Comparison of ENCODE assay signal across 12 mouse cellular contexts in genomic region chr11:55120821-55121271, GRCm38 (mm10). TPM values are rescaled to one million over a fixed set of nuclear protein-coding genes. Genes with fewer than 3 reads are reported as not detected.
A peak's percentile ranks its signal among the peaks of the same experiment; 100 is the strongest.
DNase-seq lines count a peak whose midpoint lies in the region; ATAC-seq and TF ChIP-seq lines count a peak whose summit lies in the region.
"Had no signal": no experiment of that assay in that cellular context is flagged by ENCODE, and none has a peak within 500 bp of the region (broad histone marks: within the 10 kb centered on the region; RNA-seq: fewer than 3 reads in every experiment).

No protein-coding gene starts in this region.

- no peak for TF ChIP-seq CTCF in stomach, postnatal 0 days (IDR thresholded peaks at IDR 0.05; ENCODE audit: low read depth)
- no peak for TF ChIP-seq CTCF in forebrain, postnatal 0 days (IDR thresholded peaks at IDR 0.05; ENCODE audit: low read depth)

- H3K4me2 ChIP-seq in embryonic facial prominence, embryonic 12.5 days (replicated peaks), result no peak overlapping the region
- no peak overlapping the region for H3K4me2 ChIP-seq in lung, embryonic 16.5 days (ENCODE audit: low read depth, low read length)
- no peak overlapping the region for H3K4me2 ChIP-seq in liver, embryonic 11.5 days
- H3K4me2 ChIP-seq in stomach, postnatal 0 days (replicated peaks; ENCODE audit: low read depth), result no peak overlapping the region
- no peak overlapping the region for H3K4me2 ChIP-seq in forebrain, postnatal 0 days (ENCODE audit: low read depth)

- H3K4me1 ChIP-seq in embryonic facial prominence, embryonic 12.5 days, result no peaks in the 10 kb centered on the region
- H3K4me1 ChIP-seq in embryonic facial prominence, embryonic 10.5 days, result peaks cover 4% of the 10 kb centered on the region; the same call in 1 of the 2 replicates
- no peaks in the 10 kb centered on the region for H3K4me1 ChIP-seq in lung, embryonic 16.5 days (replicated peaks; ENCODE audit: control insufficient read depth, insufficient read depth, low read length)
- H3K4me1 ChIP-seq in liver, embryonic 11.5 days (replicated peaks; ENCODE audit: control insufficient read depth, insufficient read depth, low read length), result no peaks in the 10 kb centered on the region
- no peaks in the 10 kb centered on the region for H3K4me1 ChIP-seq in stomach, postnatal 0 days (replicated peaks; ENCODE audit: control insufficient read depth, insufficient read depth)
- no peaks in the 10 kb centered on the region for H3K4me1 ChIP-seq in forebrain, postnatal 0 days (ENCODE audit: insufficient read depth)

- H3K9me3 ChIP-seq in embryonic facial prominence, embryonic 12.5 days, result no peaks in the 10 kb centered on the region
- H3K9me3 ChIP-seq in embryonic facial prominence, embryonic 10.5 days, result no peaks in the 10 kb centered on the region
- H3K9me3 ChIP-seq in lung, embryonic 16.5 days (ENCODE audit: control insufficient read depth, low read length), result peaks cover 3% of the 10 kb centered on the region; the same call in 1 of the 2 replicates
- H3K9me3 ChIP-seq in liver, embryonic 11.5 days (ENCODE audit: control insufficient read depth, low read length), result no peaks in the 10 kb centered on the region
- no peaks in the 10 kb centered on the region for H3K9me3 ChIP-seq in stomach, postnatal 0 days (ENCODE audit: control insufficient read depth, low read length)
- no peaks in the 10 kb centered on the region for H3K9me3 ChIP-seq in forebrain, postnatal 0 days (ENCODE audit: low read length)

- DNase-seq in embryonic facial prominence, embryonic 10.5 days (ENCODE audit: low spot score), result no peak
- DNase-seq in lung, postnatal 25 days (ENCODE audit: low spot score), result no peak
- no peak for DNase-seq in liver, embryonic 11.5 days (ENCODE audit: low spot score)
- DNase-seq in stomach, postnatal 0 days (ENCODE audit: low spot score), result no peak
- DNase-seq in urinary bladder, postnatal 14 days (ENCODE audit: low spot score), result no peak
- no peak for DNase-seq in forebrain, postnatal 0 days
- DNase-seq: kidney, adult 18-20 months had no signal

- no peaks in the 10 kb centered on the region for H3K27me3 ChIP-seq in embryonic facial prominence, embryonic 12.5 days
- H3K27me3 ChIP-seq in embryonic facial prominence, embryonic 10.5 days (replicated peaks; ENCODE audit: low read depth, poor library complexity, severe bottlenecking), result no peaks in the 10 kb centered on the region
- no peaks in the 10 kb centered on the region for H3K27me3 ChIP-seq in lung, embryonic 16.5 days (ENCODE audit: control insufficient read depth, insufficient read depth, low read depth, low read length)
- H3K27me3 ChIP-seq in liver, embryonic 11.5 days (replicated peaks; ENCODE audit: control insufficient read depth, insufficient read depth, low read length), result no peaks in the 10 kb centered on the region
- no peaks in the 10 kb centered on the region for H3K27me3 ChIP-seq in stomach, postnatal 0 days (ENCODE audit: control insufficient read depth, insufficient read depth, low read length)
- H3K27me3 ChIP-seq in forebrain, postnatal 0 days (ENCODE audit: insufficient read depth, low read length), result no peaks in the 10 kb centered on the region

- WGBS in embryonic facial prominence, embryonic 12.5 days, result 72% methylated on average over 8 of the region's 8 CpGs
- WGBS in embryonic facial prominence, embryonic 10.5 days, result 78% methylated on average over 8 of the region's 8 CpGs
- 64% methylated on average over 8 of the region's 8 CpGs for WGBS in lung, embryonic 16.5 days
- 65% methylated on average over 8 of the region's 8 CpGs for WGBS in liver, embryonic 11.5 days
- 61% methylated on average over 8 of the region's 8 CpGs for WGBS in stomach, postnatal 0 days
- 74% methylated on average over 8 of the region's 8 CpGs for WGBS in forebrain, postnatal 0 days

- H3K9ac ChIP-seq in embryonic facial prominence, embryonic 12.5 days, result no peak overlapping the region
- no peak overlapping the region for H3K9ac ChIP-seq in lung, embryonic 16.5 days (ENCODE audit: low read length)
- no peak overlapping the region for H3K9ac ChIP-seq in liver, embryonic 11.5 days (ENCODE audit: low read depth, low read length)
- H3K9ac ChIP-seq in stomach, postnatal 0 days (ENCODE audit: low read length), result no peak overlapping the region
- no peak overlapping the region for H3K9ac ChIP-seq in forebrain, postnatal 0 days

- H3K36me3 ChIP-seq in embryonic facial prominence, embryonic 12.5 days, result no peaks in the 10 kb centered on the region
- no peaks in the 10 kb centered on the region for H3K36me3 ChIP-seq in embryonic facial prominence, embryonic 10.5 days (replicated peaks)
- no peaks in the 10 kb centered on the region for H3K36me3 ChIP-seq in lung, embryonic 16.5 days (ENCODE audit: control insufficient read depth, insufficient read depth, low read length)
- no peaks in the 10 kb centered on the region for H3K36me3 ChIP-seq in liver, embryonic 11.5 days (ENCODE audit: control insufficient read depth, insufficient read depth, low read length)
- no peaks in the 10 kb centered on the region for H3K36me3 ChIP-seq in stomach, postnatal 0 days (ENCODE audit: control insufficient read depth, insufficient read depth, low read length)
- H3K36me3 ChIP-seq in forebrain, postnatal 0 days (ENCODE audit: insufficient read depth), result no peaks in the 10 kb centered on the region

- TF ChIP-seq EP300 in stomach, postnatal 0 days (optimal IDR thresholded peaks at IDR 0.05), result no peak

- ATAC-seq in embryonic facial prominence, embryonic 12.5 days (ENCODE audit: insufficient number of reproducible peaks, insufficient read depth, low FRiP score, low TSS enrichment), result no peak
- no peak for ATAC-seq in lung, embryonic 16.5 days (ENCODE audit: low read depth)
- no peak for ATAC-seq in liver, embryonic 11.5 days (replicated peaks; ENCODE audit: low FRiP score)
- ATAC-seq in stomach, postnatal 0 days (ENCODE audit: low FRiP score, low TSS enrichment), result no peak
- no peak for ATAC-seq in forebrain, postnatal 0 days

- H3K4me3 ChIP-seq in embryonic facial prominence, embryonic 12.5 days, result no peak overlapping the region
- no peak overlapping the region for H3K4me3 ChIP-seq in embryonic facial prominence, embryonic 10.5 days
- no peak overlapping the region for H3K4me3 ChIP-seq in lung, embryonic 16.5 days (ENCODE audit: low read length)
- no peak overlapping the region for H3K4me3 ChIP-seq in liver, embryonic 11.5 days (ENCODE audit: low read depth, low read length)
- no peak overlapping the region for H3K4me3 ChIP-seq in stomach, postnatal 0 days (ENCODE audit: low read depth, low read length)
- H3K4me3 ChIP-seq in forebrain, postnatal 0 days (ENCODE audit: low read depth, low read length), result no peak overlapping the region
- H3K4me3 ChIP-seq: myocyte had no signal

- 0 out of 2 replicates have a peak overlapping the region, but pooled peaks have one; percentile 62 for H3K27ac ChIP-seq in embryonic facial prominence, embryonic 12.5 days
- no peak overlapping the region for H3K27ac ChIP-seq in embryonic facial prominence, embryonic 10.5 days (replicated peaks)
- peak overlapping the region; percentile 4 for H3K27ac ChIP-seq in lung, embryonic 16.5 days (ENCODE audit: low read length)
- H3K27ac ChIP-seq in liver, embryonic 11.5 days (ENCODE audit: low read depth, low read length), result peak overlapping the region; percentile 50; the same call in 1 of the 2 replicates
- 0 out of 2 replicates have a peak overlapping the region, but pooled peaks have one; percentile 35 for H3K27ac ChIP-seq in stomach, postnatal 0 days (replicated peaks)
- no peak overlapping the region for H3K27ac ChIP-seq in forebrain, postnatal 0 days (ENCODE audit: low read depth, low read length)

RNA-seq across cellular contexts. Expression of gene Gm2a, which starts 22.9 kb away (rescaled TPM):
- 12.0 and 13.0 TPM in 2 replicates for polyA plus RNA-seq in embryonic facial prominence, embryonic 12.5 days (2016; fragmentation: Nextera tagmentation; extraction: Ambion mirVana)
- polyA plus RNA-seq in embryonic facial prominence, embryonic 10.5 days (2016; fragmentation: Nextera tagmentation; extraction: Ambion mirVana), result 7.2 and 7.3 TPM in 2 replicates
- polyA plus RNA-seq in lung, embryonic 16.5 days (2015; fragmentation: Nextera tagmentation; extraction: Ambion mirVana), result 22.8 TPM in 2 replicates
- 13.9 and 15.9 TPM in 2 replicates for polyA plus RNA-seq in liver, embryonic 11.5 days (2014; fragmentation: Nextera tagmentation; extraction: Ambion mirVana)
- 84.3 and 89.3 TPM in 2 replicates for polyA plus RNA-seq in stomach, postnatal 0 days (2015; fragmentation: Nextera tagmentation; extraction: Ambion mirVana)
- 19.9 and 20.2 TPM in 2 replicates for total RNA-seq in forebrain, postnatal 0 days (2014; rRNA removed)
- polyA plus RNA-seq in forebrain, postnatal 0 days (2015; fragmentation: Nextera tagmentation; extraction: Ambion mirVana), result 46.7 and 48.4 TPM in 2 replicates

RNA-seq across cellular contexts. Expression of gene Slc36a3, which starts 30.7 kb away (rescaled TPM):
- polyA plus RNA-seq in embryonic facial prominence, embryonic 12.5 days (2016; fragmentation: Nextera tagmentation; extraction: Ambion mirVana), result not detected in 2 replicates
- polyA plus RNA-seq in embryonic facial prominence, embryonic 10.5 days (2016; fragmentation: Nextera tagmentation; extraction: Ambion mirVana), result not detected in 2 replicates
- polyA plus RNA-seq in lung, embryonic 16.5 days (2015; fragmentation: Nextera tagmentation; extraction: Ambion mirVana), result not detected in 2 replicates
- polyA plus RNA-seq in liver, embryonic 11.5 days (2014; fragmentation: Nextera tagmentation; extraction: Ambion mirVana), result not detected in 2 replicates
- 0.06 and 0.11 TPM in 2 replicates for polyA plus RNA-seq in stomach, postnatal 0 days (2015; fragmentation: Nextera tagmentation; extraction: Ambion mirVana)
- not detected in 2 replicates for total RNA-seq in forebrain, postnatal 0 days (2014; rRNA removed)
- polyA plus RNA-seq in forebrain, postnatal 0 days (2015; fragmentation: Nextera tagmentation; extraction: Ambion mirVana), result not detected in 2 replicates
- total RNA-seq: adrenal gland, adult 18-20 months had no signal
- polyA plus RNA-seq: embryonic facial prominence, embryonic 14.5 days; myocyte had no signal

RNA-seq across cellular contexts. Expression of gene Ccdc69, which starts 42.9 kb away (rescaled TPM):
- polyA plus RNA-seq in embryonic facial prominence, embryonic 12.5 days (2016; fragmentation: Nextera tagmentation; extraction: Ambion mirVana), result 0.67 and 0.78 TPM in 2 replicates
- 0.47 and 0.49 TPM in 2 replicates for polyA plus RNA-seq in embryonic facial prominence, embryonic 10.5 days (2016; fragmentation: Nextera tagmentation; extraction: Ambion mirVana)
- 3.5 and 3.8 TPM in 2 replicates for polyA plus RNA-seq in lung, embryonic 16.5 days (2015; fragmentation: Nextera tagmentation; extraction: Ambion mirVana)
- 1.2 and 1.4 TPM in 2 replicates for polyA plus RNA-seq in liver, embryonic 11.5 days (2014; fragmentation: Nextera tagmentation; extraction: Ambion mirVana)
- polyA plus RNA-seq in stomach, postnatal 0 days (2015; fragmentation: Nextera tagmentation; extraction: Ambion mirVana), result 5.1 and 5.4 TPM in 2 replicates
- total RNA-seq in forebrain, postnatal 0 days (2014; rRNA removed), result 0.48 and 0.62 TPM in 2 replicates
- polyA plus RNA-seq in forebrain, postnatal 0 days (2015; fragmentation: Nextera tagmentation; extraction: Ambion mirVana), result 0.18 and 0.29 TPM in 2 replicates

Comparison
In these comparisons a context has a peak if more than half of its experiments do, and no peak if none do; other contexts are left out.
1. H3K27ac ChIP-seq: peak in embryonic facial prominence, embryonic 12.5 days (single experiment), lung, embryonic 16.5 days (single experiment), liver, embryonic 11.5 days (single experiment) and stomach, postnatal 0 days (single experiment); none in embryonic facial prominence, embryonic 10.5 days (single experiment) and forebrain, postnatal 0 days (single experiment).